Mouse (Mus musculus) lung, adult 2 months (tissue): ENCODE data around the gene Erich4.

Experiments used
- CTCF ChIP-seq: fragments of 200-500 bp; IDR thresholded peaks from 2 replicates; pipeline ENCODE4 v1.5.1; 2011; ENCODE audit warnings: mild to moderate bottlenecking, low read length, control low read depth; ENCODE audit not compliant: insufficient read depth
- POLR2A ChIP-seq: fragments of 200-500 bp; IDR thresholded peaks from 2 replicates; pipeline ENCODE4 v1.6.1; 2011; ENCODE audit warnings: low read depth, mild to moderate bottlenecking, control low read depth, low read length, borderline replicate concordance; ENCODE audit errors: extremely low read depth

- TF ChIP-seq CTCF (no peak), POLR2A (no peak)
Observed at GRCm38 (mm10) chr7:25617376-25618160, 1.9 kb upstream of the Erich4 start.
